Mouse (Mus musculus) embryonic facial prominence, embryonic 11.5 days (tissue): ENCODE measurements at regions not wholly inside any gene's neighbourhood (a gene's known extent, or its start where the extent isn't known, plus 50 kb on each side); places are given as distances from the start of the nearest gene placed in this dataset.
"Not testable (repeated sequence)": the region's sequence is repeated elsewhere in the genome, so short reads cannot be mapped to it uniquely, and the experiment has no call there.

Source experiments
- ATAC-seq: fragments of 200-750 bp; cut with Nextera tagmentation; replicated peaks from 2 replicates; pipeline ENCODE4 v1.8.0; 2017; ENCODE audit warnings: low read depth; ENCODE audit not compliant: insufficient number of reproducible peaks, low FRiP score, low TSS enrichment
- DNase-seq: peaks from one replicate; pipeline ENCODE4 v3.0.0-alpha.2; 2015; ENCODE audit warnings: low spot score
- H3K27ac ChIP-seq: fragments of 300-500 bp; sonication (generic); replicated peaks from 2 replicates; pipeline ENCODE4 v1.5.1; 2014; ENCODE audit warnings: mild to moderate bottlenecking, low read depth, low read length, control low read depth
- H3K27me3 ChIP-seq: fragments of 300-500 bp; sonication (generic); 2 replicates; pipeline ENCODE4 v1.6.1; 2014; ENCODE audit warnings: mild to moderate bottlenecking, low read length, moderate library complexity, mixed read lengths; ENCODE audit not compliant: control insufficient read depth, insufficient read depth
- H3K36me3 ChIP-seq: fragments of 300-500 bp; sonication (generic); replicated peaks from 2 replicates; pipeline ENCODE4 v1.6.1; 2014; ENCODE audit warnings: low read depth, mild to moderate bottlenecking, low read length, moderate library complexity, mixed read lengths; ENCODE audit not compliant: control insufficient read depth, insufficient read depth
- H3K4me1 ChIP-seq: fragments of 300-500 bp; sonication (generic); 2 replicates; pipeline ENCODE4 v1.6.1; 2014; ENCODE audit warnings: low read length, mixed read lengths; ENCODE audit not compliant: control insufficient read depth, insufficient read depth
- H3K4me2 ChIP-seq: fragments of 300-500 bp; sonication (generic); 2 replicates; pipeline ENCODE4 v1.6.1; 2014; ENCODE audit warnings: low read depth, mild to moderate bottlenecking, control low read depth, low read length, moderate library complexity
- H3K4me3 ChIP-seq: fragments of 300-500 bp; sonication (generic); 2 replicates; pipeline ENCODE4 v1.5.1; 2014; ENCODE audit warnings: low read depth, low read length, control low read depth
- H3K9ac ChIP-seq: fragments of 300-500 bp; sonication (generic); replicated peaks from 2 replicates; pipeline ENCODE4 v1.6.1; 2014; ENCODE audit warnings: mild to moderate bottlenecking, control low read depth, low read length
- H3K9me3 ChIP-seq: fragments of 300-500 bp; sonication (generic); replicated peaks from 2 replicates; pipeline ENCODE4 v1.6.1; 2016; ENCODE audit warnings: mild to moderate bottlenecking, low read length, inconsistent platforms, mixed read lengths; ENCODE audit not compliant: control insufficient read depth
- WGBS: fragments of 180-500 bp; shearing (Covaris S2); extraction: QIAGEN DNeasy Blood & Tissue Kit; methylation state at CpG from one replicate; pipeline ENCODE4 v1.1.7; 2014; 5-methylcytosine and 5-hydroxymethylcytosine counted together

- H3K27me3 ChIP-seq: peaks cover 2% of the 10 kb centered on the region; the same call in 1 of the 2 replicates
- no peak overlapping the region for H3K9ac ChIP-seq
- H3K4me1 ChIP-seq: no peaks in the 10 kb centered on the region; the same call in 1 of the 2 replicates
- no peaks in the 10 kb centered on the region for H3K36me3 ChIP-seq
- H3K27ac ChIP-seq: no peak overlapping the region
- DNase-seq (peak; percentile 67), ATAC-seq (no peak)
- no peak overlapping the region for H3K4me3 ChIP-seq
- H3K9me3 ChIP-seq: no peaks in the 10 kb centered on the region
- H3K4me2 ChIP-seq: no peak overlapping the region
- 23% methylated on average over 11 of the region's 11 CpGs for WGBS
These were observed 164.4 kb upstream of the Pkdcc start for GRCm38 (mm10) chr17:83050591-83051197.

- no peaks in the 10 kb centered on the region for H3K36me3 ChIP-seq
- WGBS: 56% methylated on average over 6 of the region's 6 CpGs
- H3K9ac ChIP-seq: no peak overlapping the region
- ATAC-seq (no peak), DNase-seq (no peak)
- H3K4me1 ChIP-seq: no peaks in the 10 kb centered on the region; the same call in 1 of the 2 replicates
- no peak overlapping the region for H3K27ac ChIP-seq
- H3K4me2 ChIP-seq: no peak overlapping the region
- H3K27me3 ChIP-seq: peaks cover 2% of the 10 kb centered on the region; the same call in 1 of the 2 replicates
- no peaks in the 10 kb centered on the region for H3K9me3 ChIP-seq
- H3K4me3 ChIP-seq: no peak overlapping the region
These were observed 162.4 kb upstream of the Pkdcc start for GRCm38 (mm10) chr17:83052613-83053140.

GRCm38 (mm10) chr17:83057832-83058231, 157.3 kb upstream of the Pkdcc start:
- Histone ChIP-seq H3K27ac (no peak overlapping the region), H3K4me2 (no peak overlapping the region), H3K4me3 (no peak overlapping the region), H3K27me3 (no peaks in the 10 kb centered on the region), H3K4me1 (no peaks in the 10 kb centered on the region), H3K36me3 (no peaks in the 10 kb centered on the region), H3K9ac (no peak overlapping the region), H3K9me3 (no peaks in the 10 kb centered on the region)
- DNase-seq: no peak
- WGBS: 48% methylated on average over 3 of the region's 3 CpGs
- no peak for ATAC-seq

GRCm38 (mm10) chr17:83061843-83062242, 153.2 kb upstream of the Pkdcc start:
- 52% methylated on average over 6 of the region's 6 CpGs for WGBS
- Histone ChIP-seq H3K27ac (no peak overlapping the region), H3K36me3 (no peaks in the 10 kb centered on the region), H3K4me3 (no peak overlapping the region), H3K9me3 (no peaks in the 10 kb centered on the region), H3K4me1 (no peaks in the 10 kb centered on the region), H3K9ac (no peak overlapping the region), H3K27me3 (no peaks in the 10 kb centered on the region), H3K4me2 (no peak overlapping the region)
- ATAC-seq (no peak), DNase-seq (peak; percentile 63)

GRCm38 (mm10) chr17:83063848-83064247, 151.2 kb upstream of the Pkdcc start:
- ATAC-seq (no peak), DNase-seq (no peak)
- H3K27me3 ChIP-seq: no peaks in the 10 kb centered on the region

GRCm38 (mm10) chr17:83064376-83064775, 150.7 kb upstream of the Pkdcc start:
- not testable (repeated sequence) for ATAC-seq, H3K36me3 ChIP-seq, H3K9me3 ChIP-seq, DNase-seq, H3K4me1 ChIP-seq, H3K4me3 ChIP-seq, H3K4me2 ChIP-seq, H3K27me3 ChIP-seq, H3K9ac ChIP-seq, H3K27ac ChIP-seq
- 16% methylated on average over 9 of the region's 12 CpGs for WGBS

More at GRCm38 (mm10) chr17:83063848-83064247, 151.2 kb upstream of the Pkdcc start:
- Histone ChIP-seq H3K9ac (no peak overlapping the region), H3K4me3 (no peak overlapping the region), H3K4me1 (no peaks in the 10 kb centered on the region), H3K4me2 (no peak overlapping the region), H3K36me3 (no peaks in the 10 kb centered on the region), H3K9me3 (no peaks in the 10 kb centered on the region), H3K27ac (no peak overlapping the region)
- WGBS: 31% methylated on average over 4 of the region's 4 CpGs

- Histone ChIP-seq H3K9ac (no peak overlapping the region), H3K4me2 (no peak overlapping the region), H3K27me3 (no peaks in the 10 kb centered on the region), H3K36me3 (no peaks in the 10 kb centered on the region), H3K9me3 (no peaks in the 10 kb centered on the region), H3K27ac (no peak overlapping the region), H3K4me3 (no peak overlapping the region), H3K4me1 (no peaks in the 10 kb centered on the region)
- 69% methylated on average over 4 of the region's 4 CpGs for WGBS
- ATAC-seq (no peak), DNase-seq (no peak)
These were observed 145.8 kb upstream of the Pkdcc start for GRCm38 (mm10) chr17:83069246-83069645.

GRCm38 (mm10) chr17:83071746-83072145, 143.3 kb upstream of the Pkdcc start:
- Histone ChIP-seq H3K4me2 (no peak overlapping the region), H3K4me1 (no peaks in the 10 kb centered on the region), H3K27me3 (no peaks in the 10 kb centered on the region), H3K27ac (no peak overlapping the region), H3K36me3 (no peaks in the 10 kb centered on the region), H3K9me3 (no peaks in the 10 kb centered on the region), H3K4me3 (no peak overlapping the region), H3K9ac (no peak overlapping the region)
- ATAC-seq (no peak), DNase-seq (no peak)
- WGBS: 88% methylated on average over 6 of the region's 6 CpGs
